Mouse (Mus musculus) megakaryocyte, embryonic 14.5 days (primary cell): ENCODE data around the gene Obsl1.

Experiments used
- FLI1 ChIP-seq: IDR thresholded peaks from 2 replicates; pipeline ENCODE4 v1.6.1; 2012; ENCODE audit warnings: low read length, inconsistent platforms, mixed read lengths
- GATA1 ChIP-seq: IDR thresholded peaks from 3 replicates; pipeline ENCODE4 v1.6.1; 2012; ENCODE audit warnings: mixed read lengths, low read length, inconsistent platforms, borderline replicate concordance

- TF ChIP-seq FLI1 (no peak), GATA1 (no peak)
These were observed 38.1 kb upstream of the Obsl1 start for GRCm38 (mm10) chr1:75544351-75544750.
